Mouse (Mus musculus) embryonic fibroblast, embryonic 13.5 days (primary cell): ENCODE results near the gene Reep3. TPM values are rescaled to one million over a fixed set of nuclear protein-coding genes. Genes with fewer than 3 reads are reported as not detected.

Source experiments
- H3K27ac ChIP-seq: 2 replicates; pipeline ENCODE4 v1.5.1; 2012; ENCODE audit warnings: low read length, control low read depth, inconsistent platforms; ENCODE audit not compliant: insufficient read depth
- H3K4me1 ChIP-seq: 2 replicates; pipeline ENCODE4 v1.6.1; 2011; ENCODE audit warnings: low read length; ENCODE audit not compliant: control insufficient read depth, insufficient read depth
- H3K4me3 ChIP-seq: 2 replicates; pipeline ENCODE4 v1.5.1; 2011; ENCODE audit warnings: mild to moderate bottlenecking, control low read depth, low read length; ENCODE audit not compliant: insufficient read depth
- CTCF ChIP-seq: IDR thresholded peaks from 2 replicates; pipeline ENCODE4 v1.5.1; 2011; ENCODE audit warnings: mild to moderate bottlenecking, control low read depth, low read length, moderate library complexity, borderline replicate concordance; ENCODE audit not compliant: insufficient read depth
- POLR2A ChIP-seq: IDR thresholded peaks from 2 replicates; pipeline ENCODE4 v1.6.1; 2011; ENCODE audit warnings: low read depth, mild to moderate bottlenecking, control low read depth, low read length, moderate library complexity
- polyA plus RNA-seq: library from polyadenylated mRNA; stranded (reverse); fragments of >200 nt; gene quantifications from 2 replicates; pipeline ENCODE4 v1.2.4, GENCODE M21; 2011; ENCODE audit warnings: low read depth; ENCODE audit not compliant: missing spikeins, insufficient read length

Reep3 gene
- polyA plus RNA-seq, 1 experiment = 76.0 TPM

GRCm38 (mm10) chr10:66968541-66968940 lies 128.2 kb downstream of the Reep3 start:
- Histone ChIP-seq H3K4me3 (no peak overlapping the region), H3K27ac (no peak overlapping the region), H3K4me1 (no peaks in the 10 kb centered on the region)
- TF ChIP-seq CTCF (no peak), POLR2A (no peak)

GRCm38 (mm10) chr10:66966391-66967109 lies 130.2 kb downstream of the Reep3 start:
- TF ChIP-seq CTCF = no peak
- TF ChIP-seq POLR2A = no peak
- no peak overlapping the region for H3K4me3 ChIP-seq
- no peak overlapping the region for H3K27ac ChIP-seq
- no peaks in the 10 kb centered on the region for H3K4me1 ChIP-seq

GRCm38 (mm10) chr10:66960136-66960535 lies 136.6 kb downstream of the Reep3 start:
- H3K27ac ChIP-seq = no peak overlapping the region
- TF ChIP-seq POLR2A (no peak), CTCF (no peak)
- no peak overlapping the region for H3K4me3 ChIP-seq
- no peaks in the 10 kb centered on the region for H3K4me1 ChIP-seq

Other genes starting within 250 kb of the Reep3 start
- 34.1 and 40.2 TPM in 2 replicates for gene Jmjd1c, start 820 bp downstream of the Reep3 start, polyA plus RNA-seq
- gene Nrbf2, start 188.4 kb upstream of the Reep3 start, polyA plus RNA-seq = 27.6 and 31.3 TPM in 2 replicates